Mouse (Mus musculus) gastrocnemius, postnatal 10 days (tissue): ENCODE results near the gene Gm6096. TPM values are rescaled to one million over a fixed set of nuclear protein-coding genes. Genes with fewer than 3 reads are reported as not detected.

Source experiments
- total RNA-seq, 2 experiments: library from RNA; stranded (reverse); gene quantifications; 2 replicates each; pipeline ENCODE4 v1.2.3; 2021

Gene Gm6096
- total RNA-seq, 2 experiments from 2014 or later, result not detected

Other genes starting within 250 kb of the Gm6096 start
- gene Scgb2b27, start 237.1 kb upstream of the Gm6096 start, total RNA-seq, result not detected
- not detected for gene Scgb1b27, start 229.6 kb upstream of the Gm6096 start, total RNA-seq
- not detected for gene Scgb1b30, start 155.6 kb upstream of the Gm6096 start, total RNA-seq
- gene Wtip, start 117.8 kb upstream of the Gm6096 start, total RNA-seq, result 10 to 100 TPM; 10.5 to 15.2 TPM
- 10 to 100 TPM; 47.2 to 55.3 TPM for gene Uba2, start 81.4 kb upstream of the Gm6096 start, total RNA-seq
- gene Pdcd2l, start 54.4 kb upstream of the Gm6096 start, total RNA-seq, result 10 to 100 TPM; 19.5 to 23.2 TPM
- 100 to 1,000 TPM; 954 to 962 TPM for gene Gpi1, start 20.7 kb upstream of the Gm6096 start, total RNA-seq
- 10 to 100 TPM; 51.2 to 64.1 TPM for gene 4931406P16Rik, start 62.5 kb downstream of the Gm6096 start, total RNA-seq
- gene Lsm14a, start 142.3 kb downstream of the Gm6096 start, total RNA-seq, result 10 to 100 TPM; 77.2 to 84.3 TPM